Mouse (Mus musculus) myocyte (in vitro differentiated cells): ENCODE data around the gene Rac2.

Source experiments
- CEBPB ChIP-seq: IDR thresholded peaks from 2 replicates; pipeline ENCODE4 v1.6.1; 2011; ENCODE audit warnings: mild to moderate bottlenecking, moderate library complexity; ENCODE audit not compliant: poor library complexity, insufficient read depth, severe bottlenecking
- E2F4 ChIP-seq: IDR thresholded peaks from one replicate; pipeline ENCODE4 v1.6.1; 2011; ENCODE audit warnings: mild to moderate bottlenecking, control low read depth, moderate library complexity; ENCODE audit not compliant: insufficient read depth
- MAX ChIP-seq: IDR thresholded peaks from one replicate; pipeline ENCODE4 v1.6.1; 2011; ENCODE audit warnings: low read depth, mild to moderate bottlenecking, control low read depth
- MYOD1 ChIP-seq, 3 experiments: IDR thresholded peaks; one replicate each; pipeline ENCODE4 v1.6.1; 2011; ENCODE audit warnings: control low read depth in 2 of 3, low read depth in 2 of 3, mild to moderate bottlenecking in 2 of 3, moderate library complexity in 1 of 3; ENCODE audit not compliant: insufficient read length in 2 of 3, control insufficient read depth in 1 of 3
- MYOG ChIP-seq, 3 experiments: IDR thresholded peaks; one replicate each; pipeline ENCODE4 v1.6.1; 2011; ENCODE audit warnings: control low read depth in 2 of 3, low read depth in 2 of 3, mild to moderate bottlenecking in 2 of 3; ENCODE audit not compliant: insufficient read length in 2 of 3, control insufficient read depth in 1 of 3, insufficient read depth in 1 of 3
- POLR2A ChIP-seq: IDR thresholded peaks from one replicate; pipeline ENCODE4 v1.6.1; 2011; ENCODE audit warnings: low read depth, mild to moderate bottlenecking, control low read depth, moderate library complexity; ENCODE audit not compliant: insufficient read length
- POLR2AphosphoS2 ChIP-seq: IDR thresholded peaks from one replicate; pipeline ENCODE4 v1.6.1; 2011; ENCODE audit warnings: low read depth, control low read depth; ENCODE audit not compliant: insufficient read length
- REST ChIP-seq: IDR thresholded peaks from one replicate; pipeline ENCODE4 v1.6.1; 2011; ENCODE audit warnings: mild to moderate bottlenecking, control low read depth, moderate library complexity; ENCODE audit not compliant: insufficient read depth, insufficient read length
- SRF ChIP-seq: IDR thresholded peaks from one replicate; pipeline ENCODE4 v1.6.1; 2011; ENCODE audit warnings: low read depth; ENCODE audit not compliant: control insufficient read depth, insufficient read length
- TCF12 ChIP-seq: IDR thresholded peaks from one replicate; pipeline ENCODE4 v1.6.1; 2011; ENCODE audit warnings: mild to moderate bottlenecking, control low read depth; ENCODE audit not compliant: poor library complexity, insufficient read depth, severe bottlenecking
- TCF3 ChIP-seq: IDR thresholded peaks from one replicate; pipeline ENCODE4 v1.6.1; 2011; ENCODE audit warnings: low read depth, control low read depth; ENCODE audit not compliant: insufficient read length
- USF1 ChIP-seq: IDR thresholded peaks from one replicate; pipeline ENCODE4 v1.6.1; 2011; ENCODE audit warnings: low read depth, mild to moderate bottlenecking, control low read depth, moderate library complexity

DNA sequence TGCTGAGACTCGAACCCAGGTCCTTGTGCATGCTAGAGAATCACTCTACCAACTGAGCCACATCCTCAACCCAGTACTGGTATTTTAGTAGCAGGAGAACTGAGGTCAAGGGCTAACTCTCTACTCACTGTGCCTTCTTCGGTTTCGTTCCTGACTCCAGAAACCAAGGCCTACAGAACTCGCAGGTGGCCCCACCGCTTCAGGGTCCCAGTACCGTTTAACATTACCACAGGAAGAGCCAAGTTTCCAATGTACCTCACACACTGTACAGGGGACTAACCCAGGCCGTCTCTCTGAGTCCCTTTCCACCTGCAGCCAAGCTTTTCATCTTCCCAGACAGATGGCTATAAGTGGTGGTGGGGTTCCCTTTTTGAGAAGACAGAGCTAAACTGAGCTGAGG is 12.8 kb upstream of the Rac2 start:
- TF ChIP-seq POLR2A (no peak), MAX (no peak), TCF12 (no peak), MYOG (IDR thresholded peaks at IDR 0.05; ENCODE audit: control insufficient read depth in 1 of 3, insufficient read depth in 1 of 3, insufficient read length in 2 of 3, low read depth in 2 of 3) (no peak), E2F4 (no peak), REST (no peak), SRF (no peak), MYOD1 (IDR thresholded peaks at IDR 0.05; ENCODE audit: control insufficient read depth in 1 of 3, insufficient read length in 2 of 3, low read depth in 2 of 3) (no peak), POLR2AphosphoS2 (no peak), USF1 (no peak), CEBPB (no peak), TCF3 (no peak)
